Mouse (Mus musculus): ENCODE measurements around the gene Rad23b.

DNA sequence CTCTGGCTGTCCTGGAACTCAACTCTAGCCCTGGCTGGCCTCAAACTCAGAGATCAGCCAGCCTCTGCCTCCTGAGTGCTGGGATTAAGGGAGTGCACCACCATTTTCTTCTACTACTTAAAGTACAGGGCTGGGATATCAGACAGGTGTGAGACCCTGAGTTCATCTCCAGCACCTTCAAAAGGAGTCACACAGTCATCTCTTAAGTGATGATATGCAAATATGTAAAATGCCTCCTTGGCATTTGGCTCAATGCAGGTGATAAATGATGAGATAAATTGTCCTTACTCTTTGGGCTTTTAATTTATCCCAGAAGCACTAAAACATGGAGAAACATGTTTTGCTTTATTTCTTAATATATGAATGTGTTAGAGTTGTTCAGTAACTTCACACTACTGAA is 2.0 kb downstream of the Rad23b start:
- TF ChIP-seq CTCF (IDR thresholded peaks at IDR 0.05; ENCODE audit: low read depth) (no peak), EP300 (optimal IDR thresholded peaks at IDR 0.05) (no peak)
